Mouse (Mus musculus) heart, embryonic 11.5 days (tissue): Measurements from ENCODE around the gene Syne4. TPM values are rescaled to one million over a fixed set of nuclear protein-coding genes. Genes with fewer than 3 reads are reported as not detected.

Source experiments
- ATAC-seq: fragments of 200-750 bp; cut with Nextera tagmentation; replicated peaks from 2 replicates; pipeline ENCODE4 v1.8.0; 2017; ENCODE audit warnings: moderate library complexity; ENCODE audit not compliant: insufficient number of reproducible peaks, low FRiP score, low TSS enrichment
- H3K27ac ChIP-seq: fragments of 300-500 bp; sonication (generic); 2 replicates; pipeline ENCODE4 v1.5.1; 2014; ENCODE audit warnings: mild to moderate bottlenecking, low read depth, low read length
- H3K27me3 ChIP-seq: fragments of 300-500 bp; sonication (generic); 2 replicates; pipeline ENCODE4 v1.6.1; 2014; ENCODE audit warnings: mild to moderate bottlenecking, low read length, mixed read lengths; ENCODE audit not compliant: control insufficient read depth, insufficient read depth
- H3K36me3 ChIP-seq: fragments of 300-500 bp; sonication (generic); 2 replicates; pipeline ENCODE4 v1.6.1; 2014; ENCODE audit warnings: mild to moderate bottlenecking, low read length, moderate library complexity, mixed read lengths; ENCODE audit not compliant: control insufficient read depth, insufficient read depth
- H3K4me1 ChIP-seq: fragments of 300-500 bp; sonication (generic); 2 replicates; pipeline ENCODE4 v1.6.1; 2014; ENCODE audit warnings: low read length; ENCODE audit not compliant: control insufficient read depth, insufficient read depth
- H3K4me2 ChIP-seq: fragments of 300-500 bp; sonication (generic); 2 replicates; pipeline ENCODE4 v1.6.1; 2014; ENCODE audit warnings: mild to moderate bottlenecking, moderate library complexity
- H3K4me3 ChIP-seq: fragments of 300-500 bp; sonication (generic); 2 replicates; pipeline ENCODE4 v1.5.1; 2014; ENCODE audit warnings: low read depth, low read length
- H3K9ac ChIP-seq: fragments of 300-500 bp; sonication (generic); 2 replicates; pipeline ENCODE4 v1.6.1; 2014; ENCODE audit warnings: mild to moderate bottlenecking, low read depth, low read length, moderate library complexity
- H3K9me3 ChIP-seq: fragments of 300-500 bp; sonication (generic); replicated peaks from 2 replicates; pipeline ENCODE4 v1.6.1; 2016; ENCODE audit warnings: low read length; ENCODE audit not compliant: control insufficient read depth
- WGBS: fragments of 180-500 bp; shearing (Covaris S2); extraction: QIAGEN DNeasy Blood & Tissue Kit; methylation state at CpG from one replicate; pipeline ENCODE4 v1.1.7; 2014; ENCODE audit not compliant: insufficient replicate concordance; 5-methylcytosine and 5-hydroxymethylcytosine counted together
- polyA plus RNA-seq: library from polyadenylated mRNA; unstranded; fragments of >200 nt; fragmentation: Nextera tagmentation; extraction: Ambion mirVana; gene quantifications from 2 replicates; pipeline ENCODE4 v1.2.1, GENCODE M21; 2014

Gene Syne4
- polyA plus RNA-seq = 18.1 and 20.0 TPM in 2 replicates

- H3K36me3 ChIP-seq = 0 out of 2 replicates have a peak, but pooled peaks cover 3% of the 10 kb centered on the region
- H3K27ac ChIP-seq = no peak within 1 kb of the TSS; the same call in 1 of the 2 replicates
- no peaks in the 10 kb centered on the region for H3K27me3 ChIP-seq
- H3K4me1 ChIP-seq = peaks cover 7% of the 10 kb centered on the region
- 0 out of 2 replicates have a peak, but pooled peaks have one; percentile 56 for ATAC-seq
- H3K9ac ChIP-seq = peak within 1 kb of the TSS; percentile 62
- H3K4me3 ChIP-seq = peak within 1 kb of the TSS; percentile 42
- peak within 1 kb of the TSS; percentile 62 for H3K4me2 ChIP-seq
- no peaks in the 10 kb centered on the region for H3K9me3 ChIP-seq
- 1% methylated on average over 9 of the region's 9 CpGs for WGBS
Observed at GRCm38 (mm10) chr7:30314721-30315155, at the start of gene Syne4. Gene Syne4, plus strand, starts transcription at chr7:30314807.

GRCm38 (mm10) chr7:30265041-30265440 is 49.6 kb upstream of the Syne4 start:
- Histone ChIP-seq H3K27me3 (no peaks in the 10 kb centered on the region), H3K9me3 (no peaks in the 10 kb centered on the region), H3K9ac (no peak overlapping the region), H3K27ac (no peak overlapping the region), H3K4me2 (no peak overlapping the region), H3K4me3 (no peak overlapping the region), H3K36me3 (no peaks in the 10 kb centered on the region; the same call in none of the 2 replicates), H3K4me1 (peaks cover 4% of the 10 kb centered on the region; the same call in 1 of the 2 replicates)
- WGBS = 71% methylated on average over 2 of the region's 2 CpGs
- no peak for ATAC-seq

- Histone ChIP-seq H3K9me3 (no peaks in the 10 kb centered on the region), H3K9ac (no peak overlapping the region), H3K4me3 (no peak overlapping the region), H3K27me3 (no peaks in the 10 kb centered on the region), H3K36me3 (no peaks in the 10 kb centered on the region; the same call in none of the 2 replicates), H3K4me1 (peaks cover 4% of the 10 kb centered on the region; the same call in 1 of the 2 replicates), H3K4me2 (no peak overlapping the region), H3K27ac (no peak overlapping the region)
- ATAC-seq = no peak
- WGBS = 95% methylated on average over 5 of the region's 5 CpGs
Observed at GRCm38 (mm10) chr7:30265531-30265930, 49.1 kb upstream of the Syne4 start.

- Histone ChIP-seq H3K4me3 (no peak overlapping the region), H3K9ac (no peak overlapping the region), H3K4me1 (peaks cover 4% of the 10 kb centered on the region; the same call in 1 of the 2 replicates), H3K36me3 (peaks cover 2% of the 10 kb centered on the region), H3K27ac (no peak overlapping the region), H3K4me2 (no peak overlapping the region), H3K9me3 (no peaks in the 10 kb centered on the region), H3K27me3 (no peaks in the 10 kb centered on the region)
- 89% methylated on average over 7 of the region's 7 CpGs for WGBS
- ATAC-seq = no peak
Observed at GRCm38 (mm10) chr7:30265935-30266334, 48.7 kb upstream of the Syne4 start.

- 45% methylated on average over 3 of the region's 3 CpGs for WGBS
- peaks cover 7% of the 10 kb centered on the region for H3K36me3 ChIP-seq
- H3K4me3 ChIP-seq = no peak overlapping the region
- no peak overlapping the region for H3K4me2 ChIP-seq
- H3K27ac ChIP-seq = peak overlapping the region; percentile 24; the same call in 1 of the 2 replicates
- H3K9ac ChIP-seq = no peak overlapping the region
- H3K4me1 ChIP-seq = peaks cover 4% of the 10 kb centered on the region; the same call in 1 of the 2 replicates
- H3K27me3 ChIP-seq = no peaks in the 10 kb centered on the region
- no peaks in the 10 kb centered on the region for H3K9me3 ChIP-seq
- ATAC-seq = no peak
Observed at GRCm38 (mm10) chr7:30266780-30267179, 47.8 kb upstream of the Syne4 start.

GRCm38 (mm10) chr7:30269641-30270040 is 45.0 kb upstream of the Syne4 start:
- Histone ChIP-seq H3K4me3 (no peak overlapping the region), H3K27me3 (no peaks in the 10 kb centered on the region), H3K4me1 (peaks cover 7% of the 10 kb centered on the region), H3K9ac (no peak overlapping the region), H3K9me3 (no peaks in the 10 kb centered on the region), H3K4me2 (no peak overlapping the region), H3K36me3 (peaks cover 7% of the 10 kb centered on the region), H3K27ac (no peak overlapping the region)
- WGBS = 80% methylated on average over 4 of the region's 4 CpGs
- no peak for ATAC-seq

GRCm38 (mm10) chr7:30274383-30274782 is 40.2 kb upstream of the Syne4 start:
- Histone ChIP-seq H3K4me1 (peaks cover 12% of the 10 kb centered on the region), H3K27ac (no peak overlapping the region), H3K27me3 (no peaks in the 10 kb centered on the region), H3K4me3 (no peak overlapping the region), H3K9me3 (no peaks in the 10 kb centered on the region), H3K36me3 (peaks cover 7% of the 10 kb centered on the region; the same call in 1 of the 2 replicates), H3K4me2 (no peak overlapping the region), H3K9ac (no peak overlapping the region)
- 72% methylated on average over 6 of the region's 6 CpGs for WGBS
- ATAC-seq = no peak

GRCm38 (mm10) chr7:30278911-30279310 is 35.7 kb upstream of the Syne4 start:
- ATAC-seq = no peak
- Histone ChIP-seq H3K9ac (no peak overlapping the region), H3K27me3 (no peaks in the 10 kb centered on the region), H3K9me3 (no peaks in the 10 kb centered on the region), H3K4me3 (peak overlapping the region; percentile 87), H3K27ac (no peak overlapping the region), H3K4me2 (peak overlapping the region; percentile 79), H3K4me1 (peaks cover 13% of the 10 kb centered on the region), H3K36me3 (no peaks in the 10 kb centered on the region)
- 67% methylated on average over 2 of the region's 2 CpGs for whole genome bisulfite sequencing

GRCm38 (mm10) chr7:30279536-30279935 is 35.1 kb upstream of the Syne4 start:
- WGBS = 0% methylated on average over 6 of the region's 6 CpGs
- H3K4me2 ChIP-seq = peak overlapping the region; percentile 79
- no peaks in the 10 kb centered on the region for H3K27me3 ChIP-seq
- H3K9ac ChIP-seq = peak overlapping the region; percentile 76
- no peak for ATAC-seq
- no peaks in the 10 kb centered on the region for H3K9me3 ChIP-seq
- peak overlapping the region; percentile 95 for H3K27ac ChIP-seq
- H3K4me1 ChIP-seq = peaks cover 11% of the 10 kb centered on the region
- H3K36me3 ChIP-seq = no peaks in the 10 kb centered on the region
- H3K4me3 ChIP-seq = peak overlapping the region; percentile 87
